Mouse (Mus musculus) testis, adult 2 months (tissue): ENCODE results near the gene Rrbp1.

Source experiments
- CTCF ChIP-seq: fragments of 200-500 bp; IDR thresholded peaks from 2 replicates; pipeline ENCODE4 v1.5.1; 2012; ENCODE audit warnings: low read depth, mild to moderate bottlenecking, inconsistent platforms, low read length, moderate library complexity; ENCODE audit not compliant: control insufficient read depth, insufficient read depth, insufficient replicate concordance
- POLR2A ChIP-seq: fragments of 200-500 bp; IDR thresholded peaks from 2 replicates; pipeline ENCODE4 v1.6.1; 2012; ENCODE audit warnings: low read depth, mild to moderate bottlenecking, inconsistent platforms, low read length, moderate library complexity; ENCODE audit not compliant: control insufficient read depth

DNA sequence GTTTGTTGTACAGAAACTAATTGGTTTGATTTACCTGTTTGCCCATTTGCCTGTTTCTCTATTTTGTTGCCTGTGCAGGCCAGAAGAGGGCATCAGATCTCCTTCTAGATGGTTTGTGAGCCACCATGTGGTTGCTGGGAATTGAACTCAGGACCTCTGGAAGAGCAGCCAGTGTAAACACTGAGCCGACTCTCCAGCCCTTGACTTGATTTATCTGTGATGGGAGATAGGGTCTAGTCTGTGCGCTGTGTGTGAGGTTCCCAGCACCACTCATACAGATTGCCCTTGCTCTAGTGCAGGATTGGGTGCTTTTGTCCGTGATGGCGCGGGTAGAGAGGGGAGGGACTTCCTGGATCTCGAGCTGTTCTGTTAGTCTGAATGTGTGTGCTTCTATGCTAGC, 85.2 kb downstream of the Rrbp1 start:
- TF ChIP-seq CTCF (no peak), POLR2A (no peak)
